Mouse (Mus musculus): ENCODE measurements around the gene Gm10436.

DNA sequence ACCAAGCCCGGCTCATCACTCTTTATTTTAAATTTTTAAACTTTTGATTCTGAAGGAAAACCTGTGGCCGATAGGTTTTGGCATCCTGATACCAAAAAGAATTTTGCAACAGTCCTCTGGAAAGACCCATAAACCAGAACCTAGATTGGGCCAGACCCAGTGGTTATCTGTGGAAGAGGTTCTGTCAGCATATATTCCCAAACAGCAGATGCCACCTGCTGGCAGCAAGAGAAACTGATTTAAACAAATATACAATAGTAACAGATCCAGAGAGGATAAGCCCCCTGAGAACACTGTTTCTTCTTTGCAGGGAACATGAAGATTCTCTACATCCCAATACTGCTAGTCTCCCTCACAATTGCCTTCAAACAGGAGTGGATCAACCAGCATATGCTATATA lies 20.9 kb upstream of the Gm10436 start:
- TF ChIP-seq POLR2A (IDR thresholded peaks at IDR 0.05; ENCODE audit: low read depth, low read length) (no peak), CTCF (IDR thresholded peaks at IDR 0.05; ENCODE audit: extremely low read depth, insufficient read length, insufficient replicate concordance, low read depth, low read length) (no peak)

All from small intestine, adult 2 months (tissue).